Mouse (Mus musculus): ENCODE measurements at regions not wholly inside any gene's neighbourhood (a gene's known extent, or its start where the extent isn't known, plus 50 kb on each side); places are given as distances from the start of the nearest gene placed in this dataset.
"Not testable (repeated sequence)": the region's sequence is repeated elsewhere in the genome, so short reads cannot be mapped to it uniquely, and the experiment has no call there.

DNA sequence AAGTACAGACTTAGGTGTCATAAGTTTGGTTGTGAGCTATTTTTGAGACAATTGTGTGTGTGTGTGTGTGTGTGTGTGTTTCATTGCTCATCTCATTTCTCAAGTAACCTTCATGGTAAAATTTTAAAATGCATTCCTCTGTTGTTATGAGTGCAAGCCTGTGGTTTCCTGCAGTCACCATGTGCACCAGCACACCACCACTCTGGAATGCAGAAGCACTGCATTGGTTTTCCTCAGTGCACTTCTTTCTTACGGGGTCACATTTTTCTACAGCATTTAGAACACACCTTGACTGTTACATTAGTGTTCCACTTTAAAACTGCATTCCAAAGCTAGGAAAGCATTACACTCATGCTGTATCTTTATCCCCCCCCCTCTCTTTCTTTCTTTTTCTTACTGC lies 446.2 kb upstream of the Olfr1507 start:
- DNase-seq (ENCODE audit: low spot score in 2 of 2) = not testable (repeated sequence)

DNA sequence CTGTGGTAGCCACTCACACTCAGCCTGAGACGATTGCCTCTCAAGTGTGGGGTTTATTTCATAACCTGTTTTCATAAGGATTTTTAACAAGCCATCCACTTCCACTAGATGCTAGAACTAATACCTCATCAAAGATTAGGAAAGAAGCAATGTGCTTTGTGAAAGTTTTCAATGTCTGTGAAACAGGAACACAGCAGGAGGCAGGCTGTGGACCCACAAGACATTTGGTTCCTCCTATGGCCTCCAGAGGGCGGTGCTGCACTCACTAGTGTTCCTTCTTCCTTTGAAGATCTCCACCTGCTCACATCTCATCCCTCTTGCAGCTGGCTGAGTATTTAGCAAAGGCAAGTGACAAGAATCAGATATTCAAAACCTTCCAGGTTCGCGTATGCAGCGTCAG lies 424.6 kb upstream of the Olfr1507 start:
- not testable (repeated sequence) for DNase-seq (ENCODE audit: low spot score in 2 of 2)

DNA sequence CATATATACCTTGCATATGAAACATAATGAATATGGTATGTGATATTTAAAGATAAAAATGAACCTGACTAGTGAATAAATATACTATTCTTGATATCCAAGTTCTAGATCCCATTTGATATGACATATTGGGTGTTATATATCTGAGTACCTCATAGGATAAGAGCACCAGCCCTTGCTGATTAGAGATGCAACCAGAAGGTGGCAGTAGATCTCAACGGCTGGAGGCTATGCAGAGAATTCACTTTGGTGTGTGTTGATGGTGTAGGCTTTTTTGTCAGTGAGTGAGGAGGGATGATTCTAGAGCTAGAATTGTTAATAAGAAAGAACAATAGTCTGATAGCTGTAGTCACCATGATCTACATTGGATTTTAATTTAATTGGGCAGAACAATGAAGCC lies 418.3 kb upstream of the Olfr1507 start:
- DNase-seq (ENCODE audit: low spot score in 2 of 2) = not testable (repeated sequence)

DNA sequence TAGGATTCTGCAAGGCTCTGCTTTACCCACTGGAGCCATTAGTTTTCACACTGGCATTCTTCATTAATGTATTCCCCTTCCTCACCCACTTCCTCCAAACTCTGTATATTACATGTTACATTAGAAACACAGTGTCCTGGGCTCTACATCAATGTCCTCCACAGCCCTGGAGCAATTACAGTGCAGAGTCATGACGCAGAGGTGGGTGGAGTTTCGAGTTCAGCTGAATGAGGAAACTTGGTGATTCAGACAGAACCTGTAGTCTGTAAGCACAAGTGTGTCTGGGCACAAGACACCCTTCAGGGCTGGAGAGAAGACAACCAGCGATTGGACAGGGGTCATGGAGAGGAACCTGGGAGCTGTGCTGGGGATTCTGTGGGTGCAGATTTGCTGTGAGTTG lies 404.1 kb upstream of the Olfr1507 start:
- not testable (repeated sequence) for DNase-seq (ENCODE audit: low spot score in 2 of 2)

GRCm38 (mm10) chr14:52898310-52898709 lies 402.8 kb upstream of the Olfr1507 start:
- DNase-seq (ENCODE audit: low spot score in 2 of 2) = not testable (repeated sequence)

- DNase-seq (ENCODE audit: low spot score in 2 of 2) = not testable (repeated sequence)
These were observed 384.4 kb upstream of the Olfr1507 start for GRCm38 (mm10) chr14:52879978-52880377.

- not testable (repeated sequence) for DNase-seq (ENCODE audit: low spot score in 2 of 2)
These were observed 368.3 kb upstream of the Olfr1507 start for GRCm38 (mm10) chr14:52863841-52864240.

DNA sequence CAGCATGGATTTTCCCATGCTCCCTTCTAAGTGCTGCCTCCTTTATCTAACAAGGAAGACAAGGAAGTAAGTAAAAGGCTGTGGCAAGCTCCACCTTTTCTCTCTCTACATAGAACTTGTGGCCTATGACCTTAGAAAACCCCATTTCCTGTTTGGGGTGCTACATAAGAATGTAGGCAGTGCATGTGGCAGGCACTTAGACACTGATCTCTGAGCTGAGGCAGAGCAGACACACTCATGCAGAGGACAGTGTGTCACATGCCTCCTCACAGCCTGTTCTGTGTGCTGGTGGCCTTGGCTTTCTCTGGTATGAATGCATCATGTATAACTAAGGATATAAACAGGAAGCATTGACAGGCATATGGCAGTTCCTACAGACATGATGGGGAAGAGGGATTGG lies 367.6 kb upstream of the Olfr1507 start:
- not testable (repeated sequence) for DNase-seq (ENCODE audit: low spot score in 2 of 2)

DNA sequence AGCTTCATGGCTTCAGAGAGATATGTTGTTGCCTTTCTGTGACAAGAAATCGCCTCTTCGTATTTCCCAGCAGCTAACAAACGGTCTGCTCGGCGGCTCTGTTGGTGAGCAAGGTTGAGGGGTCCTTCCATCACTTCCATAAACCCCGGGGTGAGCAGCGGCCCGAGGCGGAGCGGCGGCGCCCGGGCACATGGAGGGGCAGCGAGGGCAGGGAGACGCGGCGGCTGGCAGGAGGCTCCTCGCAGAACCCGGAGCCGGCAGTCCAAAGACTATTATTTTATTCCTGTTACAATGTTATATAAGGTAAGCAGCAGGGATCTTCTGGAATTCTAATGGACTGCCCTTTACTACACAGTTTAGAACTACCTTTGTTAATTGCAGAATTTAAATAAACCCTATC lies 366.9 kb upstream of the Olfr1507 start:
- DNase-seq (ENCODE audit: low spot score in 2 of 2) = not testable (repeated sequence)

DNA sequence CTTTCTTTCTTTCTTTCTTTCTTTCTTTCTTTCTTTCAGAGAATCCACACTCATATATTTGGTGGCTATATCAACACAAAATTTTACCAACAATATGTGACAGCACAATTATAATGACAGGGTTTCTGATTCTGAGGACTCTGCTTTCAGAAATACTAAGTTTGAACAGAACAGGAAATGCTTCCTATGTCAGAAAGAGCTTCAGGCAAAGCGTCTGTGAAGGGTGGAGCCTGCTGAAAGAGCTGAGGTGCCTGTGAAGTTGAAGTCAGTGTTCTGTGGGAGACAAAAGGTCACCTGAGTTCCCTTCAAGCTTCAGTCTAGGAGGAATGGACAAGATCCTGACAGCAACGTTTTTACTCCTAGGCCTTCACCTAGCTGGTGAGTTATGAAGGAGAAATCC lies 359.8 kb upstream of the Olfr1507 start:
- not testable (repeated sequence) for DNase-seq (ENCODE audit: low spot score in 2 of 2)

DNA sequence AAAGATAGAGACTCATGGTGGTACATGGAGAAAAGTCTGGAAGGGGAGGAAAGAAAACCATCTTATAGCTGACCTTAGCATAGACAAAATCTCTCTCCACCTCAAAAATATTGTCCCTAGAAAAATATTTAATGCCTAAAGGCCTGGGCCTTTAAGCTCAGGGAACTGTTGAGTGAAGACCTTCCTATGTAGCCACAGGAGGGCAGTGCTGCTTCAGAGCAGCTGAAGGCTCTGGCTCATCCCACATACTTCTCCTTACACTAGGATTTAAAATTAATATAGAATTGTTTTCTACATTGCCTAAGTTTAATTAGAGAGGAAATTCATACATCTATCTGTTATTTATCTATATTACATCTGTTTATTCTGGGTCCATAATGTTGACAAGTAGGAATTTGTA lies 358.0 kb upstream of the Olfr1507 start:
- DNase-seq (ENCODE audit: low spot score in 2 of 2) = not testable (repeated sequence)

- DNase-seq (ENCODE audit: low spot score in 2 of 2) = not testable (repeated sequence)
These were observed 352.4 kb upstream of the Olfr1507 start for GRCm38 (mm10) chr14:52847970-52848369.

DNA sequence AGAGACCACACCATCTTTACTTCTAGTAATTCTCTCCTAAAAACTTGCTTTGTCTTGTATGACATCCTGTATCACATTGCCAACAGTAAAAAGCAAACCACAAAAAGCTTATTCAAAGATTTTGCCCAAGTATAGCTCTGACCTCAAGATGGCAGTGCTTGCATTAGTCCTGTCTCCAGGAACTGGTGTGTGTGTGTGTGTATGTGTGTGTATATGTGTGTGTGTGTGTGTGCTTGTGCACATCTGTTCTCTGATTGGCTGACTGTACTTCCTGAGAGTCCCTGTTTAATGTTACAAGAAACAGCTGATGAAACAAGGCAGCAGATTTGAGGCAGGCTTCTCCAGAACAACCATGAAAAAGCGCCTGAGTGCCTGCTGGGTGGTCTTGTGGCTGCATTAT lies 328.5 kb upstream of the Olfr1507 start:
- not testable (repeated sequence) for DNase-seq (ENCODE audit: low spot score in 2 of 2)

DNA sequence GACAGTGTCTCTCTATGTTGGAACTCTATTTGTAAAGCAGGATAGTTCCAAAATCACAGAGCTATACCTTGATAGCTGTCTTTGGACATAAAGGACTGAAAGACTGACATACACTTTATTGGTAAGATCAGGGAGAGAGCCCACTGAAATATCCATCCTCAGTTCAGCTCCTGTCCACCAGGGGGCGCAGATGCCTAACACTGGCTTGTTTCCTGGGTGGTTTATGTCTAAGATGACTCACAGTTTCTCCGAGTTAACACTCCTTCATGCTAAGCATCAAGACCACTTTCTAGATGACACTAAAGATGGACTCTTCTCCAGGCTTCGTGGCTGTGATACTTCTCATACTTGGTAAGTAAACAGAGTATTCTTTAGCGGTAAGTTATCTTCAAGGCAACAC lies 326.1 kb upstream of the Olfr1507 start:
- DNase-seq (ENCODE audit: low spot score in 2 of 2) = not testable (repeated sequence)

DNA sequence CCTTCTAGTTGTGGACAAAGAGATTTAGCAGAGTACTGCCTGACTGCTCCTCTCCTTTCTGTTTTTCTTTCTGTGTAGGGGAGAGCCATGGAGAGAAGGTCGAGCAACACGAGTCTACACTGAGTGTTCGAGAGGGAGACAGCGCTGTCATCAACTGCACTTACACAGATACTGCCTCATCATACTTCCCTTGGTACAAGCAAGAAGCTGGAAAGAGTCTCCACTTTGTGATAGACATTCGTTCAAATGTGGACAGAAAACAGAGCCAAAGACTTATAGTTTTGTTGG lies 315.5 kb upstream of the Olfr1507 start:
- not testable (repeated sequence) for DNase-seq (ENCODE audit: low spot score in 2 of 2)

GRCm38 (mm10) chr14:52810275-52811127 lies 315.0 kb upstream of the Olfr1507 start:
- DNase-seq (ENCODE audit: low spot score in 2 of 2) = peak in 1 of 2 experiments; percentile 8

GRCm38 (mm10) chr14:52801705-52802104 lies 306.2 kb upstream of the Olfr1507 start:
- DNase-seq (ENCODE audit: low spot score in 2 of 2) = not testable (repeated sequence)

DNA sequence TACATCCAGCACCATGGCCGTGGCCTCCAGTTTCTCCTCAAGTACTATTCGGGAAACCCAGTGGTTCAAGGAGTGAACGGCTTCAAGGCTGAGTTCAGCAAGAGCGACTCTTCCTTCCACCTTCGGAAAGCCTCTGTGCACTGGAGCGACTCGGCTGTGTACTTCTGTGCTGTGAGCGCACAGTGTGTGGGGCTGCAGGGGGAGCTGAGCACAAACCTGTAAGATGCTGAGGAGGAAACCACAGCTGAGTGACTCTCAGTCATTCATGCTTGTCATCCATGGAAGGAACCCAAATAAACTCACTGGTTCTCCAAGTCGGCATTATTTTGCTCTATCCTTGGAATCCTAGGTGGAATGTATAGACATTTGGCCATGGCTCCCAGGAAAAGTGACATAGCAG lies 297.1 kb upstream of the Olfr1507 start:
- DNase-seq (ENCODE audit: low spot score in 2 of 2) = not testable (repeated sequence)

DNA sequence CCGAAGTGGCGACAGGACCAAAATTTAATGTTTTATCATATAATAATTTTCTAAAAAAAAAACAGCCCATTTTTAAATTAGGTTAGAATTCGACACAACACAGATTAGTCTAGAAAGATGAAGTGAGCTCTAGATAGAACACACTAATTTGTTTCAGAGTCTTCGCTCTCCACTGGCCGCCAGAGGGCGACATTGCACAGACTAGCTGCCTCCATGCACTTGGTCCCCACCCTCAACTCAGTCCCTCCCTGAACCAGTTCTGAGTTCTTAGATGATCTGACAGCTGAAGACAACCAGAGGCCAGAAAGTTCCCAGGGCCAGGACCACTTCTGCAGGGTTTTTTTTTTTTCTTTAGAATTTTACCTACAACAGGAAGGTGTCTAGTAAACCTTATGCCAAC lies 296.3 kb upstream of the Olfr1507 start:
- not testable (repeated sequence) for DNase-seq (ENCODE audit: low spot score in 2 of 2)

- DNase-seq (ENCODE audit: low spot score in 2 of 2) = not testable (repeated sequence)
These were observed 287.3 kb upstream of the Olfr1507 start for GRCm38 (mm10) chr14:52782832-52783231.

DNA sequence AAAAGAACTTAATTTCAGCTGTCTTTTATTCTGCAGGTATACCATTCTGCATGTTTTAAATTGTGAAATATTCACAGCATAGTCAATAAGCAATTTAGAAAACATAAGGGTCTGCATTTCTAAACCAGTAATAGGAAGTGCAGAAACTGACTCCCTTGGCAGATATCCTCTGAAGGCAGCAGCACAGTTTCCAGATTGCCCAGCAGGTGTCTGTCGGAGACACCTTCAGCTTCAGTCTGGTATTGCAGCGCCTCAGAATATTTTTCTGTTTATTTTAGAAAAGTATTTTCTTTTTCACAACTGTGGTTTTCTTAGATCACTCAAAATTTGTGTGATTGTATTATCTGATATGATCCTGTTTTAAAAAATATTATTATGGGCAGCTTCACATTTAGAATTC lies 280.3 kb upstream of the Olfr1507 start:
- DNase-seq (ENCODE audit: low spot score in 2 of 2) = not testable (repeated sequence)

- not testable (repeated sequence) for DNase-seq (ENCODE audit: low spot score in 2 of 2)
These were observed 273.9 kb upstream of the Olfr1507 start for GRCm38 (mm10) chr14:52769450-52769849.

- DNase-seq (ENCODE audit: low spot score in 2 of 2) = not testable (repeated sequence)
These were observed 256.6 kb upstream of the Olfr1507 start for GRCm38 (mm10) chr14:52752159-52752558.

Data from adrenal gland, postnatal 4 days (tissue).